Mouse (Mus musculus) myocyte (in vitro differentiated cells): ENCODE measurements around the gene Adgrv1.

ENCODE experiments used
- CEBPB ChIP-seq: IDR thresholded peaks from 2 replicates; pipeline ENCODE4 v1.6.1; 2011; ENCODE audit warnings: mild to moderate bottlenecking, moderate library complexity; ENCODE audit not compliant: poor library complexity, insufficient read depth, severe bottlenecking
- E2F4 ChIP-seq: IDR thresholded peaks from one replicate; pipeline ENCODE4 v1.6.1; 2011; ENCODE audit warnings: mild to moderate bottlenecking, control low read depth, moderate library complexity; ENCODE audit not compliant: insufficient read depth
- MAX ChIP-seq: IDR thresholded peaks from one replicate; pipeline ENCODE4 v1.6.1; 2011; ENCODE audit warnings: low read depth, mild to moderate bottlenecking, control low read depth
- MYOD1 ChIP-seq, 3 experiments: IDR thresholded peaks; one replicate each; pipeline ENCODE4 v1.6.1; 2011; ENCODE audit warnings: control low read depth in 2 of 3, low read depth in 2 of 3, mild to moderate bottlenecking in 2 of 3, moderate library complexity in 1 of 3; ENCODE audit not compliant: insufficient read length in 2 of 3, control insufficient read depth in 1 of 3
- MYOG ChIP-seq, 3 experiments: IDR thresholded peaks; one replicate each; pipeline ENCODE4 v1.6.1; 2011; ENCODE audit warnings: control low read depth in 2 of 3, low read depth in 2 of 3, mild to moderate bottlenecking in 2 of 3; ENCODE audit not compliant: insufficient read length in 2 of 3, control insufficient read depth in 1 of 3, insufficient read depth in 1 of 3
- POLR2A ChIP-seq: IDR thresholded peaks from one replicate; pipeline ENCODE4 v1.6.1; 2011; ENCODE audit warnings: low read depth, mild to moderate bottlenecking, control low read depth, moderate library complexity; ENCODE audit not compliant: insufficient read length
- POLR2AphosphoS2 ChIP-seq: IDR thresholded peaks from one replicate; pipeline ENCODE4 v1.6.1; 2011; ENCODE audit warnings: low read depth, control low read depth; ENCODE audit not compliant: insufficient read length
- REST ChIP-seq: IDR thresholded peaks from one replicate; pipeline ENCODE4 v1.6.1; 2011; ENCODE audit warnings: mild to moderate bottlenecking, control low read depth, moderate library complexity; ENCODE audit not compliant: insufficient read depth, insufficient read length
- TCF12 ChIP-seq: IDR thresholded peaks from one replicate; pipeline ENCODE4 v1.6.1; 2011; ENCODE audit warnings: mild to moderate bottlenecking, control low read depth; ENCODE audit not compliant: poor library complexity, insufficient read depth, severe bottlenecking
- TCF3 ChIP-seq: IDR thresholded peaks from one replicate; pipeline ENCODE4 v1.6.1; 2011; ENCODE audit warnings: low read depth, control low read depth; ENCODE audit not compliant: insufficient read length
- USF1 ChIP-seq: IDR thresholded peaks from one replicate; pipeline ENCODE4 v1.6.1; 2011; ENCODE audit warnings: low read depth, mild to moderate bottlenecking, control low read depth, moderate library complexity

DNA sequence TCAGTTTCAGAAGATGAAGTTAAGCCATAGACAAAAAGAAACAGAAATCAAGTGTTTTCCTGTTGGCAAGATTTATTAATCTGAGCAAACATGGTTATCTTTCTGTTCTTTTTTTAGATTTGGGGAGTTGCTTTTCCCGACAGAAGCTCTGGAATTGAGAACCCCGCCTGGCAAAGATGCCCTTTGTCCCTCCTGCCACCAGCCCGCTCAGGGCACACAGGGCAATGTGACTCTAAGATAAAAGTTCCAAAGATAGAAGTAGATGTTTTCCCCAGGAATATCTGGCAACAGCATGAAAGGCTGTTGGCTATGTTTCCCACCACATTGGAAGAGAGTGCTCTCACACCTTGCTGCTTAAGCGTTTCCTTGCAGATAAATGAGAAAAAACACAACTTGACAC lies 264.0 kb downstream of the Adgrv1 start:
- TF ChIP-seq MYOD1 (IDR thresholded peaks at IDR 0.05; ENCODE audit: control insufficient read depth in 1 of 3, insufficient read length in 2 of 3, low read depth in 2 of 3) = no peak
- TF ChIP-seq POLR2A = no peak
- TF ChIP-seq MAX = no peak
- TF ChIP-seq E2F4 = no peak
- TF ChIP-seq USF1 = no peak
- no peak for TF ChIP-seq POLR2AphosphoS2
- TF ChIP-seq CEBPB = no peak
- TF ChIP-seq TCF12 = no peak
- TF ChIP-seq REST = no peak
- TF ChIP-seq MYOG (IDR thresholded peaks at IDR 0.05; ENCODE audit: control insufficient read depth in 1 of 3, insufficient read depth in 1 of 3, insufficient read length in 2 of 3, low read depth in 2 of 3) = no peak
- no peak for TF ChIP-seq TCF3
